Mouse (Mus musculus): Measurements from ENCODE around the gene Cul7. TPM values are rescaled to one million over a fixed set of nuclear protein-coding genes. Genes with fewer than 3 reads are reported as not detected.

Gene Cul7
- not detected in 2 replicates for polyA plus RNA-seq (2012; ENCODE audit: insufficient read depth, insufficient read length, low replicate concordance, missing spikeins)

GRCm38 (mm10) chr17:46650232-46651031, at the start of gene Cul7:
TSS of gene Cul7 (plus strand) at chr17:46650337.
- peak within 1 kb of the TSS; percentile 59 for H3K4me3 ChIP-seq (ENCODE audit: insufficient read depth, low read depth, low read length)
- peak within 1 kb of the TSS; percentile 64 for H3K27ac ChIP-seq (ENCODE audit: insufficient read depth, low read depth, low read length)
- WGBS, result under 1% methylated on average over 58 of the region's 58 CpGs
- peak; percentile 86 for TF ChIP-seq POLR2A (IDR thresholded peaks at IDR 0.05; ENCODE audit: insufficient read depth, low read depth, low read length)
- no peak for TF ChIP-seq CTCF (IDR thresholded peaks at IDR 0.05; ENCODE audit: insufficient read depth, low read depth, low read length)
- H3K4me1 ChIP-seq (ENCODE audit: control insufficient read depth, insufficient read depth, low read length), result peaks cover 21% of the 10 kb centered on the region

GRCm38 (mm10) chr17:46600569-46600968, 49.6 kb upstream of the Cul7 start:
- WGBS, result 93% methylated on average over 2 of the region's 2 CpGs
- Histone ChIP-seq H3K4me3 (ENCODE audit: insufficient read depth, low read depth, low read length) (no peak overlapping the region), H3K4me1 (ENCODE audit: control insufficient read depth, insufficient read depth, low read length) (no peaks in the 10 kb centered on the region; the same call in 1 of the 2 replicates), H3K27ac (ENCODE audit: insufficient read depth, low read depth, low read length) (no peak overlapping the region)
- TF ChIP-seq CTCF (IDR thresholded peaks at IDR 0.05; ENCODE audit: insufficient read depth, low read depth, low read length) (no peak), POLR2A (IDR thresholded peaks at IDR 0.05; ENCODE audit: insufficient read depth, low read depth, low read length) (no peak)

DNA sequence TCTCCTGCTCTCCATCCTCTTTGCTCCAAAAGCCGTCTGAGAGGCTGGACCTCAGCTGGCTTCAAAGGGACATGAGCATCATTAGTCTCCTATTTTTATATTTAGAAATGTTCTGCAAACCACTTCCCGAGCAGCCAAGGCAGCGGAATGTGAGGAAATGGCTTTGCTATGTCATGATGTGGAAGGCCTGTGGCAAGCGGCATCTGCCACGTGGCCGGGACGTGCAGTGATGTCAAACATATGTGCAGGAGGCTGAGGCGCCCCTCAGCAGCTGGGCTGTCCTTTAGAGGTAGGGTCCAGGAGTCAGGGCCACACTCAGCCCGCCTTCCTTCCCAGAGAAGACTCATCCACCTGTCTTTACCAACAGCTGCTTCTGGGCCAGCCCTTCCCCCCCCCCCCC, 47.9 kb upstream of the Cul7 start:
- TF ChIP-seq CTCF (IDR thresholded peaks at IDR 0.05; ENCODE audit: insufficient read depth, low read depth, low read length), result no peak
- no peak for TF ChIP-seq POLR2A (IDR thresholded peaks at IDR 0.05; ENCODE audit: insufficient read depth, low read depth, low read length)
- peaks cover under 1% of the 10 kb centered on the region; the same call in 1 of the 2 replicates for H3K4me1 ChIP-seq (ENCODE audit: control insufficient read depth, insufficient read depth, low read length)
- no peak overlapping the region for H3K27ac ChIP-seq (ENCODE audit: insufficient read depth, low read depth, low read length)
- H3K4me3 ChIP-seq (ENCODE audit: insufficient read depth, low read depth, low read length), result no peak overlapping the region
- 85% methylated on average over 9 of the region's 9 CpGs for WGBS

GRCm38 (mm10) chr17:46603229-46603628, 46.9 kb upstream of the Cul7 start:
- Histone ChIP-seq H3K27ac (ENCODE audit: insufficient read depth, low read depth, low read length) (no peak overlapping the region), H3K4me1 (ENCODE audit: control insufficient read depth, insufficient read depth, low read length) (peaks cover 8% of the 10 kb centered on the region), H3K4me3 (ENCODE audit: insufficient read depth, low read depth, low read length) (no peak overlapping the region)
- 96% methylated on average over 4 of the region's 4 CpGs for WGBS
- TF ChIP-seq POLR2A (IDR thresholded peaks at IDR 0.05; ENCODE audit: insufficient read depth, low read depth, low read length) (no peak), CTCF (IDR thresholded peaks at IDR 0.05; ENCODE audit: insufficient read depth, low read depth, low read length) (no peak)

DNA sequence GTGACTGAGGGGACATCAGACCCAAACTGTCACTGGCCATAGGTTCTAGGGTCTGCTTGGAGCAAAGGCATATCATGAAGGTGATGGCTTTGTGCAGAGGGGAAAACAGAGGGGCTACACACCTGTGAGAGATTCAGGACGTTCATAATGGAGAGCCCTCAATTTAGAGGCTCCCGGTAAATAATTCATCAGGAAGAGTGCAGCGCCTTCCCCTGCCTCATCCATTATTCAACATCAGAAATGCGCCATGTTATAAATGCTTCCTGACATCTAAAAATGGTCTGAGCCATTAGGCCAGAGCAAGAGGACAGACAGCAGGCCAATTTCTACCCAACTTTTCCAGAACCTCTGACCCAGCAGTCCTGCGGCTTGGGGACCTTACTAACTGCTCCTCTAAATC, 45.0 kb upstream of the Cul7 start:
- 91% methylated on average over 5 of the region's 5 CpGs for WGBS
- Histone ChIP-seq H3K4me3 (ENCODE audit: insufficient read depth, low read depth, low read length) (no peak overlapping the region), H3K4me1 (ENCODE audit: control insufficient read depth, insufficient read depth, low read length) (peaks cover 9% of the 10 kb centered on the region), H3K27ac (ENCODE audit: insufficient read depth, low read depth, low read length) (no peak overlapping the region)
- TF ChIP-seq POLR2A (IDR thresholded peaks at IDR 0.05; ENCODE audit: insufficient read depth, low read depth, low read length) (no peak), CTCF (IDR thresholded peaks at IDR 0.05; ENCODE audit: insufficient read depth, low read depth, low read length) (no peak)

DNA sequence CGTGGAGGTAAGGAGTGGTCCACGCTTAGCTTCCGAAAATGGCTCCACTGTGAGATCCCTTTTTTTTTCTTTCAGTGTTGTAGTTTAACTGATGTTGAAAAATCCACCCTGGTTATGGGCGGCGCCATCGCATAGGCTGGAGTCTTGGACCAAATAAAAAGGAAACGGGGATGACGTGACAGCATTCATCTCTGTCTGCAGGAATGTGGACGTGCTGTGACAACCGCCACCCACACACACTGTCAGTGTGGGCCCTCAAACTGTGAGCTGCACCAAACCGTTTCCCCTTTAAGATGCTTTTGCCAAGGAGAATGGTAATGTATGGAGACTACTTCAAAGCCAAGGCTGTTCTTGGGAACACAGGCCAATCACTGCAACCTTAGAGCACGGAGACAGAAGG, 44.1 kb upstream of the Cul7 start:
- 95% methylated on average over 12 of the region's 12 CpGs for whole genome bisulfite sequencing
- TF ChIP-seq POLR2A (IDR thresholded peaks at IDR 0.05; ENCODE audit: insufficient read depth, low read depth, low read length) (no peak), CTCF (IDR thresholded peaks at IDR 0.05; ENCODE audit: insufficient read depth, low read depth, low read length) (no peak)
- no peak overlapping the region for H3K27ac ChIP-seq (ENCODE audit: insufficient read depth, low read depth, low read length)
- H3K4me3 ChIP-seq (ENCODE audit: insufficient read depth, low read depth, low read length), result no peak overlapping the region
- peaks cover 9% of the 10 kb centered on the region for H3K4me1 ChIP-seq (ENCODE audit: control insufficient read depth, insufficient read depth, low read length)

GRCm38 (mm10) chr17:46609721-46610514, 40.2 kb upstream of the Cul7 start:
- H3K4me1 ChIP-seq (ENCODE audit: control insufficient read depth, insufficient read depth, low read length), result peaks cover 9% of the 10 kb centered on the region
- H3K27ac ChIP-seq (ENCODE audit: insufficient read depth, low read depth, low read length), result no peak overlapping the region
- no peak overlapping the region for H3K4me3 ChIP-seq (ENCODE audit: insufficient read depth, low read depth, low read length)
- no peak for TF ChIP-seq POLR2A (IDR thresholded peaks at IDR 0.05; ENCODE audit: insufficient read depth, low read depth, low read length)
- TF ChIP-seq CTCF (IDR thresholded peaks at IDR 0.05; ENCODE audit: insufficient read depth, low read depth, low read length), result no peak
- WGBS, result 72% methylated on average over 15 of the region's 15 CpGs

- 95% methylated on average over 6 of the region's 6 CpGs for WGBS
- Histone ChIP-seq H3K4me3 (ENCODE audit: insufficient read depth, low read depth, low read length) (no peak overlapping the region), H3K4me1 (ENCODE audit: control insufficient read depth, insufficient read depth, low read length) (peaks cover 9% of the 10 kb centered on the region), H3K27ac (ENCODE audit: insufficient read depth, low read depth, low read length) (no peak overlapping the region)
- TF ChIP-seq CTCF (IDR thresholded peaks at IDR 0.05; ENCODE audit: insufficient read depth, low read depth, low read length) (no peak), POLR2A (IDR thresholded peaks at IDR 0.05; ENCODE audit: insufficient read depth, low read depth, low read length) (no peak)
Observed at GRCm38 (mm10) chr17:46611316-46611715, 38.8 kb upstream of the Cul7 start.

GRCm38 (mm10) chr17:46612189-46612588, 37.9 kb upstream of the Cul7 start:
- 73% methylated on average over 2 of the region's 2 CpGs for WGBS
- no peak overlapping the region for H3K4me3 ChIP-seq (ENCODE audit: insufficient read depth, low read depth, low read length)
- peaks cover 9% of the 10 kb centered on the region for H3K4me1 ChIP-seq (ENCODE audit: control insufficient read depth, insufficient read depth, low read length)
- H3K27ac ChIP-seq (ENCODE audit: insufficient read depth, low read depth, low read length), result no peak overlapping the region
- TF ChIP-seq CTCF (IDR thresholded peaks at IDR 0.05; ENCODE audit: insufficient read depth, low read depth, low read length), result no peak
- TF ChIP-seq POLR2A (IDR thresholded peaks at IDR 0.05; ENCODE audit: insufficient read depth, low read depth, low read length), result no peak
